Mouse (Mus musculus): ENCODE measurements around the gene Brpf1.
"Not testable (repeated sequence)": the region's sequence is repeated elsewhere in the genome, so short reads cannot be mapped to it uniquely, and the experiment has no call there.

The Brpf1 gene

DNA sequence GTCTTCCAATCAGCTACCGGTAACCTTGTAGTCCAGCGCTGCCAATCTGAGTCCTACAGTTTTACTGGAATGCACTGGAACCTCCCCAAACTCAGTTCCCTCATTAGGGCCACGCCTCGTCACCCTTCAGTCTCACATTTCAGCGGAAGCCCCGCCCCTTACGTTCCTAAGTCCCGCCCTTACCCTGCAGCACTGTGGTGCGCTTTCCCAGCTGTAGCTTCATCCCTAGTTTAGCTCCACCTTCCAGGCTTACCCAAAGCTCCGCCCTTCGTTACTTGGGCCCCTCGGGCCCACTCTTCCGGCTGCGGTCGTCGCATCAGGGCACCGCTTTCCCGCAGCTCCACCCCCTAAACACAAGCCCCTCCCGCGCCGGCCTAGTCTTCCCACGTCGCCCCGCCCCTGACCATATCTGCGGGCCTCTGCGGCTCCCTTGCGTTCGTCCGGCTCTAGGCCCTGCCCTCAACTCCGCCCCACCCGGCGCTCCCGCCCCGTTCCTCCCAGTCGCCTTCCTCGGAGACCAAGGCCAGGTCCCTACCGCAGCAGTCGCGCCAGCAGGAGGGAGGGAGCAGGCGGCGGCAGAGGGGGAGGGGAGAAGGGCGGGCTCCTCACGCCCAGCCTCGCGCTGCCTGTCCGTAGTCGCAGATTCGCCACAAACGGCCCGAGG is 483 bp upstream of the Brpf1 start:
- peak; percentile 96 for DNase-seq (ENCODE audit: extremely low spot score, low read depth, low spot score)

GRCm38 (mm10) chr6:113307481-113308121 is 664 bp downstream of the Brpf1 start:
- DNase-seq (ENCODE audit: extremely low spot score, low read depth, low spot score): no peak

DNA sequence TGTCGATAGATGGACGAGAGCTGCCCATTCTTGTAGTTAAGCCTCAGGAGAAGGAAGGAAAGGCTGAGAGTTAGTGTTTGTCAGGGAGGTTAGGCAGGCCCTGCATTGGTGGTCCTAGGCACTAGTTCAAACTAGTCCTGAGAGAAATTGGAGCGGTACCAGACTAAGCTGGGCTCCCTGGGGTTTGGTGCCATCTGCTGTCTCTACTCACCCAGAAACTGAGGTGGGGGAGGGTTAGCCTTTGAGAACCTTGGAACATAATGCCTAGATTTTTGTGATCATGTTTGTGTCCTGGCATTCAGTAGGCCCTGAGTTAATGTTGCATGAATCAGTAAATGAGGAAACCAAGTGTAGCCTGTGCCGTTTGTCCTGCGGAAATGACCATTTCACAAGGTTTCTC is 1.2 kb downstream of the Brpf1 start:
- no peak for DNase-seq (ENCODE audit: extremely low spot score, low read depth, low spot score)

DNA sequence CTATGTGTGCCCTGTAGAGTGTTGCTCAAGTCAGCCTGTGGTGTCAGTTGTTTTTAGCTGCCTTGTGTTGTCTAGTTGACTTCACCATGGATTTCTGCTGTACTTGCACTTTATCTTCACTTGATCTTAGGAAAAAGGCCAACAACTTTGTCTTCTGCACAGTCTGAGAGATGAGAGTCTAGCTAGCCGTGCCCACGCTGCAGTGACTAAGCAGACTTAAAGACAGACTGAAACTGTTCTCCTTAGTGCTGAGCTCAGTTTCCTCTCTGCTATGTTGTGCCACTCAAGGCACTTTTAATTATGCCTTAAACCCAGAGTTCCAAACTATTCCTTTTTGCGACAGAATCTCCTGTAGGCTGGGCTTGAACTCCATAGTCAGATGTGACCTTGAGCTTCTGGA is 9.0 kb downstream of the Brpf1 start:
- no peak for DNase-seq (ENCODE audit: extremely low spot score, low read depth, low spot score)

GRCm38 (mm10) chr6:113326533-113327315 is 19.8 kb downstream of the Brpf1 start, which contains the start of gene Ogg1:
Gene Ogg1 (plus strand): TSS chr6:113326972.
- DNase-seq (ENCODE audit: extremely low spot score, low read depth, low spot score): peak; percentile 95

DNA sequence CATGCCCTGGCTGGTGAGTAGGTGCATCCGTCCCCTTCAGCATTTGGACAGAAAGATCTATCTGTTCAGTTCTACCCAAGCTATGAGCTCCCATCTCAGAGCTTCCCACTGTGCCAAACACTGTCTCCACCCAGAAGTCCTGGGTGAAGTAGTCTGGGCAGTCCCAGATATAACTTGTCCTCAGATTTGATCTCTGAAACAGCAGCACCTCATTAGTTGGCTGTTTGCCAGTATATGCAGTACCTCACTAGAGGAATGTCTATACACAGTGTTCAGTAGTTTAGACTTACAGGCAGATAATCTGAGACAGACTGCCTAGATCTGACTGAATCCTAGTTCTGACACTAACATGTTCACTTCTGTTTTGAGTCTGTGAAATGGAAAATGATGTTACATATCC is 22.5 kb downstream of the Brpf1 start:
- no peak for DNase-seq (ENCODE audit: extremely low spot score, low read depth, low spot score)

GRCm38 (mm10) chr6:113330547-113330946 is 23.6 kb downstream of the Brpf1 start:
- DNase-seq (ENCODE audit: extremely low spot score, low read depth, low spot score): no peak

GRCm38 (mm10) chr6:113331721-113332120 is 24.8 kb downstream of the Brpf1 start:
- DNase-seq (ENCODE audit: extremely low spot score, low read depth, low spot score): no peak

GRCm38 (mm10) chr6:113332734-113333133 is 25.8 kb downstream of the Brpf1 start:
- not testable (repeated sequence) for DNase-seq (ENCODE audit: extremely low spot score, low read depth, low spot score)

DNA sequence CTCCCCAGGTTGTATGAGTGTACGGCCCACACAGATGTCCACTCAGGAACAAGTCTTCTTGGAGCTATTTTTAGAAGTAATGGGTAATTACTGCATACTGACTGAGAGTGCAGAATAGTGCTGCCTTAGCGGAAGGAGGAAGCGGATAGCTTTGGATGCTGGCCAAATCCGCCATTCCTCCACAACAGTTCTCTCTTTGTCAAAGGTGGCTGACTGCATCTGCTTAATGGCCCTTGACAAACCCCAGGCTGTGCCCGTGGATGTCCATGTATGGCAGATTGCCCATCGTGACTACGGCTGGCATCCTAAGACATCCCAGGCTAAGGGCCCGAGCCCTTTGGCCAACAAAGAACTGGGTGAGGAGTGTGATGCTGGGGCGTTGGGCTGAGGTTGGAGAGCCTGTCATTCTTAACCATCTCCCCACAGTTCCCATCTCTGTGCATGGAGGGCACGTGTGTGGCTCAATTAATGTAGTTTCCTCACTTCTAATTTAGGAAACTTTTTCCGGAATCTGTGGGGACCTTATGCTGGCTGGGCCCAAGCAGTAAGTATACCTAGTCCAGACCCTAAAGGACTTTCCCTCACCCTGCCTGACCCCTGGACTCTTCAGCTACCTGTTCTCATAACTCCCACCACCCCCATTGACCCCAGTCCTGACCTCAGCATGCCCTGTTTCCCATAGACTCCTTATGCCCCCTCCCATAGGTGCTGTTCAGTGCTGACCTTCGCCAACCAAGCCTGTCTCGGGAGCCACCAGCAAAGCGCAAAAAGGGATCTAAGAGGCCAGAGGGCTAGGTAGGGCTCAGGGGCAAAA is 26.4 kb downstream of the Brpf1 start:
- DNase-seq (ENCODE audit: extremely low spot score, low read depth, low spot score): no peak

DNA sequence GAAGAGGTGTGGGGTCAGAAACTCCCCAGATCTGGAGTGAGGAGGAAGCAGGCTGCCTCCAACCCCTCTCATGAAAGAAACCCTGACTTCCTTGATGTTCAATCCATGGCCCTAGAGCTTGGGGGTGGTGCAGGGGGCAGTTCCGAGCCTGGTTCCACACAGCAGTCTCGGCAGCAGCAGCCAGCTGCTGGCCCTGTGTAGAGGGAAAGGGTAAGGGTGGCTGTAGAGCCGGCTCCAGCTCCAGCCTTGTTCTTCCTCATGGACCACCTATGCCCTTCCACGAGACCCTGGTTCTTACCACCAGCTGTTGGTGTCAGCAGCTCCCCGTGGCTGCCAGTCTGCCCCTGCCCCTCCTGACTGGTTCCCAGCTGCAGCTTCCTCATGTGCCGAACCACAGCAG is 27.3 kb downstream of the Brpf1 start:
- no peak for DNase-seq (ENCODE audit: extremely low spot score, low read depth, low spot score)

DNA sequence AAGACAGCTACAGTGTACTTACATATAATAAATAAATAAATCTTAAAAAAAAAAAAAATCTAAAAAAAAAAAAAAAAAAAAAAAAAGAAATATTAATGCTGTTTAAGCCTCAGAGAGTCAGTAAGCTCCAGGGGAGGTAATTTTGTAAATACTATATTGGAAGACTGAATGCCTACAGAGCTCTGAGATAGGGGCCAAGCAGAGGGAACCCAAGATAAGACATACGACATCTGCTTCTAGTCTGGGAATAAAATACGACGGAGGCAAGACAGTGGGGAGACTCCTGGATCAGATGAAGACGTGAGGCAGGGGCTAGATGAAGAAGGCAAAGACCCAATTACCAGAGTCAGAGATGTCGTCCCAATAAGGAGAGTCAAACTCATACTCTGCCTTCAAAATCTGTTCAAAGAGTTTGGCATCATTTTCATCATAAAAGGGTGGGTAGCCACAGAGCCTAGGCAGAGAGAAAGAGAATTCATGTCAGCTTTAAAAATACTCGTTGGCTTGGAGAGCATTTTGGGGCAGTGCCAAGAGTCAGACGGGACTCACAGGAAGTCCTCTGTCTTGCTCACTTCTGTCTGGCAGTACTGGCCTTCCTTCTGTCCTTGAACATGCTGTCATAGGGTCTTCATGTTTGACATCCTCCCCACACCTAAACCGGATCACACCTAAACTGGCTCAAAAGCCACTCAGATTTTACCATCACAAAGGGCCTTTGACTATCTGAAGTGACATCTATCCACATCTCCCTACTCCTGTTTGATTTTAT is 30.1 kb downstream of the Brpf1 start:
- no peak for DNase-seq (ENCODE audit: extremely low spot score, low read depth, low spot score)

- DNase-seq (ENCODE audit: extremely low spot score, low read depth, low spot score): no peak
Measured at GRCm38 (mm10) chr6:113341574-113341973, 34.6 kb downstream of the Brpf1 start.

DNA sequence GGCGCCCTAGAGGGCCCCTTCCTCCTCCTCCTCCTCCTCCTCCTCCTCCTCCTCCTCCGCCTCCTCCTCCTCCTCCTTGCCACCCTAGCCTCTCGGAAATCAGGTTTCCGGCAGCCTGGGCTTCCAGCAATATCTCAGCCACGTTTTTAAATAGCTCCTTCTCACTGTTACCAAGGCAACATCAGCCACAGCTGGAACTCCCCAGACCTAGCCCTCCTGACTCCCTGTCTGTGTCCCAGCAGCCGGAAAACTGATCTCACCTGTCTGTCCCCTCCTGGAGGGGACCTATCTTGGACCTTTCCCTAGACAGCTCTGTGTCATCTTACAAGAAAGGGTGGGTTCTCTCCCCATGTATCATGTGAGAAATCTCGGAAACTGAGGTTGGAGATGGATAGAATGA is 35.4 kb downstream of the Brpf1 start:
- no peak for DNase-seq (ENCODE audit: extremely low spot score, low read depth, low spot score)

DNA sequence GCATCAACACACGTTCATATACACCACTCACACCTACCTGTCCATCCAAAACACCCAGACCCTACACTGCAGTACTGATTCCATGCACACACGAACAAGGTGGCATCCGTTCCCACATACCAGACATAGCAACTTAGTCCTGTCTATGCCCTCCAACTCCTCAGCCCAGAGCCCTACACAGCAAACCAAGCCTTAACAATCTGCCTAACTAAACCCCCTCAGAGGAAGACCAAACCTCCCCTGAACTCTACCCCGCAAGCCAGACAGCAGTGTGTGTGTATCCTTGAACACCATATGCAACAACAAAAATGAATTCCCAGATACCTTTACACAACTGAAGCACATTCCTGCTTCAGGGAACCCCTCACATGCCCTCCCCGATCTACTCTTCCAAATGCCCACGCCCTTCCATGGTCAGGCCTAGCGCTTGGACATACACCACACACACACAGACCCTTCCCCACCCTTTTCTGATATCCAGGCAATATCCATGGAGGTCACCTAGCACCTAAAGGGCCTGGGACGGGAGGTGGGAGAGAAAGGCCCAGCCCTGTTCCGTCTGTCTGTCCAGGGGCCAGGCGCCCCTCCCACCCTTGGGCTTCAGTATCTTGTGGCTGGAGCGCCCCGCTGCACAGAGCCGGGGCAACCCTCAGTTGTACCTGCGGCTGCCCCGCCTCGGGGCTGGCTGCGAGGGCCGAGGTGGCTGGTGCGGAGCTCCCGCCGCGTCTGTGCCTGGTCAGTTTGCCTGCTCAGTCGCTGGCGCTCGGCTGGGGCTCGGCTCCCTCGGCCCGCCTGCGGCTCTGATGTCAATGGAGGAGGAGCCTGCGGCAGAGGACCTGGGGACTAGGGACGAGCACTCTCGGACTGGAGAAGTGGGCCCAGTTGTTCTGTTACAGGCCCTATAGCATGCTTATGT is 36.5 kb downstream of the Brpf1 start, which contains the start of gene Camk1:
Gene Camk1 (minus strand): TSS at position 808 of the 916 bp plus-strand sequence.
- no peak for DNase-seq (ENCODE audit: extremely low spot score, low read depth, low spot score)

- DNase-seq (ENCODE audit: extremely low spot score, low read depth, low spot score): no peak
Measured at GRCm38 (mm10) chr6:113344321-113344720, 37.4 kb downstream of the Brpf1 start.

GRCm38 (mm10) chr6:113346897-113347296 is 40.0 kb downstream of the Brpf1 start:
- DNase-seq (ENCODE audit: extremely low spot score, low read depth, low spot score): no peak

DNA sequence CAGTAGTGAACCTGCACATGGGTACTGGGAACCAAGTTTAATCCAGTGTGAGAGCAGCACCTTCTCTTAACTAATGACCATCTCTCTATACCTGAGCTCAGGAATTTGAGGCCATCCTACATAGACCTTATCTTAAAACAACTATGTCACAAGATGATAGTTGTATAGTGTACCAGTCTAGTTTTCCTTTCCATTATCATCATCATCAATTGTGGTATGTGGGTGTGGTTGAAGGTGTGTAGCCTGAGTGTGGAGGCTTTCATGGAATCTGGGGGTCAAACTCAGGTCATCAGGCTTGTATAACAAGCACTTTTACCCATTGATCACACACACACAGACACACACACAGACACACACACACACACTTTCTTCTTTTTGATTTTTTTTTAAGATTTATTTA is 43.6 kb downstream of the Brpf1 start:
- DNase-seq (ENCODE audit: extremely low spot score, low read depth, low spot score): no peak

- no peak for DNase-seq (ENCODE audit: extremely low spot score, low read depth, low spot score)
Measured at GRCm38 (mm10) chr6:113351161-113351560, 44.2 kb downstream of the Brpf1 start.
